Mouse (Mus musculus): ENCODE measurements around the gene Thy1. TPM values are rescaled to one million over a fixed set of nuclear protein-coding genes. Genes with fewer than 3 reads are reported as not detected.

Thy1 gene
- 1.5 and 9.0 TPM in 2 replicates for total RNA-seq (2015; ENCODE audit: low replicate concordance)
- total RNA-seq (2017; ENCODE audit: low replicate concordance), result 5.0 TPM in 1 of 2 replicates, not detected in the other

GRCm38 (mm10) chr9:44042836-44043707 is at the start of gene Thy1:
Gene Thy1 (plus strand): TSS chr9:44043384.
- no peak for ATAC-seq (replicated peaks; ENCODE audit: low FRiP score, poor library complexity, severe bottlenecking)

DNA sequence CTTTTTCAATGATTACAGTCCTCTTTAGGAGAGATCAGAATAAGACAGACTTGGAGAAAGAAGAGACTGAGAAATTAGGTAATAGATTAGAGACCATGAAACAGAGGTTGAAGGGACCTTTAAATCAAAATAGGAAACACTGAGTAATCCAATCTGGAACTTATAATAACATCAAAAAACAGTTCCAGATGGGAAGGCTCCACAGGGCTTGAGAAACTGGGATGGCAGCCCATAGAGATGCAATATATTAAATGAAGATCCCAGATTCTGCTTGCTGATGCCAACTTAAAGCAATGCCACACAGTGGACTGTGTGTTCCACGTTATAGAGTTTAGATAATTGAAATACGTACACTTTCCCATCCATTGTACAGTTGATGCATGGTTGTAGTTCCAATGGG is 45.5 kb upstream of the Thy1 start:
- ATAC-seq (replicated peaks; ENCODE audit: low FRiP score, poor library complexity, severe bottlenecking), result no peak

DNA sequence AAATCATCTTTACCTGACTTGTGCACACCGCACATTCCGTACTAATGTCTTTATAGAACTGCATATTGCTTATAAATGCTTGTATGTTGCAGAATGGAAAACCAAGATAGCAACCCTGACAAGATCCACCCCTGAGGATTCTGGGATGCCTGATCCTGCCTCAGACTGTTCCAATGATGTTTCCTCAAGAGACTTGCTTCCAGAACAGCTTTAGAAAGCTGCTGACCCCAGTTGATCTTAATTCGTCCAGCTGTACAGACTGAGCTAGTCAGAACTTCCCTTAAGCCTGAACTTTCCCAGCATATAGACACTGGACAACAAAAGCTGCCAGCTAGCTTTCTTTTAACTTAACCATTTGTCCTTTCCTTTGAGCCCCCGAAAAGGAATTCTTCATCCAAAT is 44.3 kb upstream of the Thy1 start:
- ATAC-seq (replicated peaks; ENCODE audit: low FRiP score, poor library complexity, severe bottlenecking), result no peak

- no peak for ATAC-seq (replicated peaks; ENCODE audit: low FRiP score, poor library complexity, severe bottlenecking)
Observed at GRCm38 (mm10) chr9:44004362-44004761, 38.8 kb upstream of the Thy1 start.

DNA sequence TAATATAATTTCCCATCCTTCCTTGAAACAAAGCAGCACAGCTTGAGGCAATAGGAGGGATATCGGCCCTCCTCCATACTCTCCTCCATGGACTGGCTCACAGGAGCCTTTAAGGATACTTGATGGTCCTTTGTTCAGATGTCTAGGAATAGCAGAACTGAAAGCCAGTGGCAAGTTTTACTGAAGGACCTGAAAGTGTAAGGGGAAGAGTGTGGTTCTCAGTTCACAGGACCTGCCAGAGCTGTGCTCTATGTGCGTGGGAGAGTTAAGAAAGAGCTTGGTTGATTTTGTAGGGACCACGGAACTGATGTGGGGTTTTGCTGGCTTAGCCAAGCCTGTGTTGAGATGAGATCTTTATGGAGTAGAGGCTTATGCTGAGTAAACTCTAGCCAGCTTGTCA is 37.9 kb upstream of the Thy1 start:
- ATAC-seq (replicated peaks; ENCODE audit: low FRiP score, poor library complexity, severe bottlenecking), result no peak

- ATAC-seq (replicated peaks; ENCODE audit: low FRiP score, poor library complexity, severe bottlenecking), result no peak
Observed at GRCm38 (mm10) chr9:44007323-44007722, 35.9 kb upstream of the Thy1 start.

- no peak for ATAC-seq (replicated peaks; ENCODE audit: low FRiP score, poor library complexity, severe bottlenecking)
Observed at GRCm38 (mm10) chr9:44007991-44008390, 35.2 kb upstream of the Thy1 start.

GRCm38 (mm10) chr9:44010900-44011299 is 32.3 kb upstream of the Thy1 start:
- ATAC-seq (replicated peaks; ENCODE audit: low FRiP score, poor library complexity, severe bottlenecking), result no peak; the same call in 1 of the 2 replicates

DNA sequence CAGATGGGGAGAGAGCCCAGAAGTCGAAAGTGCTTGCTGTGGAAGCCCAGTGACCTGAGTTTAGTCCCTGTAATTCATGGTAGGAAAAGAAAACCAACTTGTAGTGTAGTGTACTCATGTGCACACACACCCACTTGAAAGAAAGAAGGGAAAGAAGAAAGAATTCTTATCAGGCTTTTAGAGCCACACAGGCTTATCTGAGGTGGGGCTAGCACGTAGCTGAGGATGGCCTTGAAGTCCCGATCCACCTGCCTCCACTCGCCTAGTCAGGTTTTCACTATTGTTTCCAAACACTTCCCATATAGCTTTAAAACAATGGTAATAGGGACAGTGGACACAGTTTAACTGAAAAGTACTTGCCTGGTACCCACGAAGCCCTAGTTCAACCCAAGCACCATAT is 31.5 kb upstream of the Thy1 start:
- ATAC-seq (replicated peaks; ENCODE audit: low FRiP score, poor library complexity, severe bottlenecking), result no peak

GRCm38 (mm10) chr9:44012164-44012563 is 31.0 kb upstream of the Thy1 start:
- no peak for ATAC-seq (replicated peaks; ENCODE audit: low FRiP score, poor library complexity, severe bottlenecking)

- ATAC-seq (replicated peaks; ENCODE audit: low FRiP score, poor library complexity, severe bottlenecking), result no peak
Observed at GRCm38 (mm10) chr9:44012761-44013301, 30.4 kb upstream of the Thy1 start.

DNA sequence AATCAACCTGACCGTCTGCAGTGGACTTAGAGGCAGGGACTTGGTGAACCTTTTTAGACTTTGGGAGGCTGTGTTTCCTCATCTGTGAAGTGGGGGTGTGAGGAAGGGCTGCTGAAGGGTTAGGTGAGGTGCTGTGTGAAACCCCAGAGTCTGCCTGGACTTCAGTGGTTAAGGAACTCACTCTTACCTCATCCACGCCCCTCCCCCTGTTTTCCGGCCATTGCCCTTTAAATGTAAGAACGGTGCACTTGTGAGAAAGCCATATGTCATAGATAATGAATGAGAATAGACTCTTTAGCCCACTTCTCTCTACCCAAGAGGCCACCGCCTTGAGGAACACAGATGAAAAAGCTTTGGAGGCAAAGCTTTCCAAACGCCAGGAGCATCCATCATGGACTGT is 29.4 kb upstream of the Thy1 start:
- no peak for ATAC-seq (replicated peaks; ENCODE audit: low FRiP score, poor library complexity, severe bottlenecking)

GRCm38 (mm10) chr9:44016304-44016703 is 26.9 kb upstream of the Thy1 start:
- ATAC-seq (replicated peaks; ENCODE audit: low FRiP score, poor library complexity, severe bottlenecking), result no peak

DNA sequence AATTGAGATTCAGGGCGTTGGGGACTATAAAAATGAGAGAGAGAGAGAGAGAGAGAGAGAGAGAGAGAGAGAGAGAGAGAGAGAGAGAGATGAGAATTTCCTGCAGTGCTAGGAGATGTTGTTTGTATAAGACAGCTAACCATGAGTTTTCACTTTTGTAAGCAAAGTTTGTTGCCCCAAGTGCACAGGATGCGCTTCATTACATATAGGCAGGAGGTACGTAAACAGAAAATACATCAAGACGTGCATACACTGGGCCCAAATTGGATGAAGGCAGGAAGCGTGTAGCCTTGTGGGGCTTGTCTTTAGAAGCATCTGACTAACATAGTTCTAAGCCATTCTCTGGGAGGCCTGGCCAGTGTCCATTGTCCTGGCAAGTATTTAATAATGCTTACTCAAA is 25.3 kb upstream of the Thy1 start:
- ATAC-seq (replicated peaks; ENCODE audit: low FRiP score, poor library complexity, severe bottlenecking), result no peak

GRCm38 (mm10) chr9:44020001-44020400 is 23.2 kb upstream of the Thy1 start:
- no peak for ATAC-seq (replicated peaks; ENCODE audit: low FRiP score, poor library complexity, severe bottlenecking)

DNA sequence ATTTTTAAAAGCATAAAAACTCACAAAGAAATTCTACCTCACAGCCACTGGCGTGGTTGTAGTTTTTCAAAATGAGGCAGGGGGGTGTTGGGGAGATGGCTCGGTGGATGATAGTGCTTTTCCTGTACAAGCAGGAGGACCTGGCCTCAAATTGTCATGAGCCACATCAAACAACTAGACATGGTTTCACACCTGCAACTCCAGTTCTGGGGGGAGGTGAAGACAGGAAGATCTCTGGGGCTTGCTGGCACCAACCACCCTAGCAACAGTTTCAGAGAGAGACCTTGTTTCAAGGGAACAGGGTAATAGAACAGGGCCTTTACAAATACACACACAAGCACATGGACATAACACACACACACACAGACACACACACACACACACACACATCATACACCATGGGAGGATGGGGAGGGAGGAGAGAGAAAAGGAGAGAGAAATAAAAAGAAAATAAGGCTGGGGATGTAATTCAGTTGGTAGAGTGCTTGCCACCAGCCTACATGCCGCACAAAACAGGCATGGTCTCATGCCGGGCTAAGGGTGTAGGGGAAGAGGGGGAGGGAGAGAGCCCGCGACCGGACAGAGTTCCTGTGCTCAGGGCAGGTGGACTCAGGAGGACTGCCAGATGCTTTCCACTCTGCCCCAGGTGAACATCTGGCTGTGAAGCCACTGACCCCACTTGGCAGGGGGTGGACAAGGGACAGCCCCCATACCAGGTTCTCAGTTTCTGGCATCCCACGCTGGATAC is 20.9 kb upstream of the Thy1 start:
- no peak for ATAC-seq (replicated peaks; ENCODE audit: low FRiP score, poor library complexity, severe bottlenecking)

- no peak for ATAC-seq (replicated peaks; ENCODE audit: low FRiP score, poor library complexity, severe bottlenecking)
Observed at GRCm38 (mm10) chr9:44024096-44024495, 19.1 kb upstream of the Thy1 start.

GRCm38 (mm10) chr9:44029580-44030236 is 13.5 kb upstream of the Thy1 start:
- no peak for ATAC-seq (replicated peaks; ENCODE audit: low FRiP score, poor library complexity, severe bottlenecking)

GRCm38 (mm10) chr9:44030646-44031045 is 12.5 kb upstream of the Thy1 start:
- no peak for ATAC-seq (replicated peaks; ENCODE audit: low FRiP score, poor library complexity, severe bottlenecking)

DNA sequence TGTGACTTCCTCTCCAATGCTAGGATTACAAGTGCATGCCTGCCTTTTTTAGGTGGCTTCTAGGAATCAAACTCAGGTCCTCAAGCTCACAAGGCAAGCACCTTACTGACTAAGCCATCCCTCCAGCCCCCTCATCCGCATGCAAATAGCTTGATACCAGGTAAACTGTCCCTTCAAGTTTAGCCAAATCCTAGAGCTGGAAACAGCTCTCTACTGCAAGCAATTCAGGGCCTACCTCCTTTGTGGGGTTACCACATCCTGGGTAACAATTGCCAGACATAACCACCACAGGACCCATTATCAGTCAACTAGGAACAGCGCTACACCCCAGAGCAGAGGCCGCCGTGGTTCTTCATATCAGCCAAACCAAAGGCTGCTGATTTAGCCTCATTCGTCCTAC is 12.1 kb upstream of the Thy1 start:
- no peak for ATAC-seq (replicated peaks; ENCODE audit: low FRiP score, poor library complexity, severe bottlenecking)

Measured in erythroblast, adult 5-6 weeks (primary cell).